Mouse (Mus musculus) neural tube, embryonic 11.5 days (tissue): ENCODE results near the gene Kcnh2. TPM values are rescaled to one million over a fixed set of nuclear protein-coding genes. Genes with fewer than 3 reads are reported as not detected.

Experiments used
- ATAC-seq: fragments of 200-750 bp; cut with Nextera tagmentation; 2 replicates; pipeline ENCODE4 v1.8.0; 2017; ENCODE audit warnings: moderate number of reproducible peaks, mild to moderate bottlenecking, moderate TSS enrichment, moderate library complexity; ENCODE audit not compliant: insufficient read depth, low FRiP score, low TSS enrichment
- DNase-seq: peaks from one replicate; pipeline ENCODE4 v3.0.0-alpha.2; 2015; ENCODE audit warnings: low spot score
- H3K27ac ChIP-seq: fragments of 300-500 bp; sonication (generic); 2 replicates; pipeline ENCODE4 v1.5.1; 2014; ENCODE audit warnings: low read depth, mild to moderate bottlenecking, low read length
- H3K27me3 ChIP-seq: fragments of 300-500 bp; sonication (generic); 2 replicates; pipeline ENCODE4 v1.6.1; 2014; ENCODE audit warnings: mild to moderate bottlenecking, low read length, mixed read lengths; ENCODE audit not compliant: control insufficient read depth, insufficient read depth
- H3K36me3 ChIP-seq: fragments of 300-500 bp; sonication (generic); 2 replicates; pipeline ENCODE4 v1.6.1; 2014; ENCODE audit warnings: mild to moderate bottlenecking, low read length, moderate library complexity, mixed read lengths; ENCODE audit not compliant: control insufficient read depth, insufficient read depth
- H3K4me1 ChIP-seq: fragments of 300-500 bp; sonication (generic); 2 replicates; pipeline ENCODE4 v1.6.1; 2014; ENCODE audit warnings: low read length, mixed read lengths; ENCODE audit not compliant: control insufficient read depth, insufficient read depth
- H3K4me2 ChIP-seq: fragments of 300-500 bp; sonication (generic); 2 replicates; pipeline ENCODE4 v1.6.1; 2014; ENCODE audit warnings: low read depth, mild to moderate bottlenecking, moderate library complexity
- H3K4me3 ChIP-seq: fragments of 300-500 bp; sonication (generic); 2 replicates; pipeline ENCODE4 v1.5.1; 2014; ENCODE audit warnings: low read depth, low read length
- H3K9ac ChIP-seq: fragments of 300-500 bp; sonication (generic); 2 replicates; pipeline ENCODE4 v1.6.1; 2014; ENCODE audit warnings: mild to moderate bottlenecking, low read length
- H3K9me3 ChIP-seq: fragments of 300-500 bp; sonication (generic); 2 replicates; pipeline ENCODE4 v1.6.1; 2016; ENCODE audit warnings: low read length; ENCODE audit not compliant: control insufficient read depth
- WGBS: fragments of 180-500 bp; shearing (Covaris S2); extraction: QIAGEN DNeasy Blood & Tissue Kit; methylation state at CpG from one replicate; pipeline ENCODE4 v1.1.7; 2014; 5-methylcytosine and 5-hydroxymethylcytosine counted together
- polyA plus RNA-seq: library from polyadenylated mRNA; unstranded; fragments of >200 nt; fragmentation: Nextera tagmentation; extraction: Ambion mirVana; gene quantifications from 2 replicates; pipeline ENCODE4 v1.2.1, GENCODE M21; 2014

Kcnh2 gene
- polyA plus RNA-seq, 1 experiment from 2014 or later: 16.5 TPM

DNA sequence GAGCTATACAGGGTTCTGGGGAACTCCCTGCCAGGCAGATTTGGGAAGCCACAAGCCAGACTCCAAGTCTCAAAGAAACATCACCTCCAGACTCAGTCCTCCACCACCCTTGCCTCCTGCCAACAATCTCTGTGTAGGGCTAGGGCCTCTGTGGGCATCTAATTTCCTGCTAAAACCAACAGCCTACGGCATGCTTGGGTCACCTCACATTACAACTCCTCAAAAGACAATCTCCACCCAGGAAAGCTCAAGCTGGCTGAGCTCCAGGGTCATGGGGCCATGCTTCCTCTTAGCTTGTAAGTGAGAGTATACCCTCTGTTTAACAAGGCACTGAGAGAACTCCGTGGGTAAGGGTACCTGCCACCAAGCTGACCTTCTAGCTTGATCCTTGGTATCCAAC lies 13.6 kb downstream of the Kcnh2 start:
- Histone ChIP-seq H3K9me3 (no peaks in the 10 kb centered on the region), H3K27me3 (no peaks in the 10 kb centered on the region), H3K9ac (no peak overlapping the region), H3K27ac (no peak overlapping the region), H3K4me1 (peaks cover 20% of the 10 kb centered on the region), H3K4me3 (no peak overlapping the region), H3K36me3 (no peaks in the 10 kb centered on the region), H3K4me2 (no peak overlapping the region)
- WGBS: 84% methylated on average over 2 of the region's 2 CpGs
- DNase-seq (no peak), ATAC-seq (no peak)

DNA sequence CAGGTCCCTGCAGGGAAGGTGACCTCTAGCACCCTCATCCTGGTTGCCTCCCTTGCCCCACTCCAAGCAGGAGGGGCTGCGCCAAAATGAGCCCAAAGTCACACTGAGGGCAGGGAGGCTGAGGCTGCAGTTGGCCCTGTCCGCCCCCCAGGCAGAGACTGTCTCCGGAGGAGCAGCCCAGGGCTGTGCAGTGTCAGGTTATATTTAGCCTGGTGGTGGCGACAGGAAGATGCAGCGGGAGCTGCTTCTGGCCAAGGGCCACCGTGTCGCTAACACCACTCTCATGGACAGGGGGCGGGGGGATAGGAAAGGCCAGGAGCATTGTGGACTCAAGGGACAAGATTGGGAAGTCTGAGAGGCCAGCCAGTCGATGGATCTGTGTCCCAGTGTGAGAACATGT lies 14.0 kb downstream of the Kcnh2 start:
- Histone ChIP-seq H3K9me3 (no peaks in the 10 kb centered on the region), H3K4me1 (peaks cover 18% of the 10 kb centered on the region), H3K27me3 (no peaks in the 10 kb centered on the region), H3K36me3 (no peaks in the 10 kb centered on the region), H3K9ac (no peak overlapping the region), H3K4me3 (no peak overlapping the region), H3K4me2 (no peak overlapping the region), H3K27ac (peak overlapping the region; percentile 20; the same call in 1 of the 2 replicates)
- 39% methylated on average over 9 of the region's 9 CpGs for WGBS
- DNase-seq: no peak
- ATAC-seq: no peak

DNA sequence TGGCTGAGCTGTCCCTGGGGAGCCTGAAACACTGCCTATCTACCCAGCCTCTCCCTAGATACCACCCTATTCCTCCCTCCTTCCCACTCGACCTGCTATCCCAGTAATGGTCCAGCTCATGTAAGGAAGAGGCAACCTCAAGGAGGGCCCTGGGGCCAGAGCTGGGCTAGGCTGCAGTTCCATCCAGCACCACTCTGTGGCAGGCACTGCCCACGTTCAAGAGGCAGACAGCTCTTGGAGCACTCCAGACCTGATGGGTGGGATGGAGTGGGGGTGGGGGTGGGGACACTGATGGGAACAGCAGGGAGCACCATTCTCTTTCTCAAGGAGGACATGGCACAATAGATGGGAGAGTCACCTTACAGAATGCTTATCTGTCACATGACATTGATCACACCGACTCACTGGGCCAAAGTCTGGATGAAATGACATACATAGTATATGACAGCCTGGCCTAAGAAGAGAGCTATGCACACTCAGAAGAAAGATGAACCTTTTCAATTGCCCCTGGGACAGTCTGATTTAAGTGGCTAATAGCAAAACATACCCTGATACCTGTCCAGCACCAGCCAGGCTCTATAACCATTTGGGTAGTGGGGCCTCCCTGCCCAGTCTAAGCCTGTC lies 15.4 kb downstream of the Kcnh2 start:
- Histone ChIP-seq H3K9me3 (no peaks in the 10 kb centered on the region), H3K27me3 (no peaks in the 10 kb centered on the region), H3K4me2 (no peak overlapping the region), H3K36me3 (no peaks in the 10 kb centered on the region), H3K9ac (no peak overlapping the region), H3K4me3 (no peak overlapping the region), H3K4me1 (peaks cover 18% of the 10 kb centered on the region), H3K27ac (no peak overlapping the region)
- WGBS: 22% methylated on average over 3 of the region's 3 CpGs
- ATAC-seq: peak; percentile 86
- DNase-seq: peak; percentile 74

DNA sequence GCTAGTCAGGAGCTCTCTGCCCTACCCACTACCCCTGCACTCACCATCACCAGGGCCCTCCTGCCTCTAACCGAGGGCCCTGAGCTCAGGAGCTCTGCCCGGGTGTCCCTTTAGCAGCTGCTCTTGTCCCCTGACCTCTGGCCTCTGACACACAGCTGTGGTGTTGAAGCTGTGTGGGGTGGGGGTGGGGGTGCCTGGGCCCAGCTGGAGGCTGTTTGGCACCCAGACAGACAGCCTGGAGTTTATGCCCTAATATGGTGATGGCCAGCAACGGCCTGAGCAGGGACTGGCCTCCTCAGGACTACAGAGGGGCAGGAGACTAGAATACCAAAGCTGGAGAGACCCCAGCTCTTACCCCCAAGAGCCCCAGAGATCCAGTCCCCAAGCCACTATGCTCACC lies 16.7 kb downstream of the Kcnh2 start:
- no peak overlapping the region for H3K4me2 ChIP-seq
- 0 out of 2 replicates have a peak overlapping the region, but pooled peaks have one; percentile 29 for H3K9ac ChIP-seq
- H3K27me3 ChIP-seq: no peaks in the 10 kb centered on the region
- H3K4me1 ChIP-seq: peaks cover 25% of the 10 kb centered on the region
- no peaks in the 10 kb centered on the region for H3K36me3 ChIP-seq
- peak overlapping the region; percentile 27; the same call in 1 of the 2 replicates for H3K27ac ChIP-seq
- ATAC-seq: no peak
- H3K4me3 ChIP-seq: no peak overlapping the region
- no peak for DNase-seq
- WGBS: 13% methylated on average over 3 of the region's 3 CpGs
- H3K9me3 ChIP-seq: no peaks in the 10 kb centered on the region

DNA sequence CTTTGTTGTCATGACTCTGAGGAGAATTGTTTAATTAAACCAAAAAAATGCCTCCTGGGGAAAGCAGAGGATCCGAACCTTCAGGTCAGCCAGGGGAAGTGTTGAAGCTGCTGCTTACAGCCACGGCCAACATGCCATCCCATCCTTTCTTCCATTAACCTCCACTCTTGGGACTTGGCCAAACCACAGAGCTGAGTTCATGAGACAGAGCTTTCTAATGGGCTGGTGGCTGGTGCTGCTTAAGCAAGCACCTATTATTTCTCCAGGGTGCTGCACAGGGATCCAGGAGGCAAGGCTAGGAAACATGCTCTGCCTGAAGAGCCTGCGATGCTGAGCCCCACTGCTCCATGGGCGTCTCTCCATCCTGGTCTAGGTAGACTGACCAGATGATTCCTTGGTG lies 19.0 kb downstream of the Kcnh2 start:
- H3K9me3 ChIP-seq: no peaks in the 10 kb centered on the region
- H3K4me2 ChIP-seq: no peak overlapping the region
- H3K36me3 ChIP-seq: no peaks in the 10 kb centered on the region
- ATAC-seq (no peak), DNase-seq (no peak)
- H3K27ac ChIP-seq: no peak overlapping the region
- H3K4me1 ChIP-seq: peaks cover 42% of the 10 kb centered on the region
- no peaks in the 10 kb centered on the region for H3K27me3 ChIP-seq
- H3K4me3 ChIP-seq: no peak overlapping the region
- H3K9ac ChIP-seq: no peak overlapping the region
- WGBS: 84% methylated on average over 4 of the region's 4 CpGs

DNA sequence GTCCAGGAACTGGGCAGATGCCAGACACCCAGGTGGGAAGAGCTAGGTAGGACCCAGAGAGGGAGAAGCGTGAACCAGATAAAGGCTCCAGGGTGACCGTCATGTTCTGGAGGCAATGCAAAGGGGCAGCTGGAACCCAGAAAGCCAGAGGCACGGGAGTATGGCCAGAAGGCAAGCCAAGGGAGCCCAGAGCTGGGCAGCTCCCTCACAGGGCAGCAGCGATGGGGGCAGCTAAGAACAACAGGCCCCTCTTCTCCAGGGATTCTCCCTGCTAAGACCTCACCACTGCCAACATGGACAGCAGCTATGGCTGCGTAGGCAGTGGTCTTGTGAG lies 21.5 kb downstream of the Kcnh2 start:
- Histone ChIP-seq H3K4me3 (no peak overlapping the region), H3K27ac (peak overlapping the region; percentile 87), H3K4me2 (peak overlapping the region; percentile 71; the same call in 1 of the 2 replicates), H3K36me3 (peaks cover 4% of the 10 kb centered on the region; the same call in 1 of the 2 replicates), H3K9me3 (no peaks in the 10 kb centered on the region), H3K27me3 (no peaks in the 10 kb centered on the region), H3K4me1 (peaks cover 31% of the 10 kb centered on the region), H3K9ac (peak overlapping the region; percentile 14; the same call in 1 of the 2 replicates)
- 38% methylated on average over 5 of the region's 5 CpGs for WGBS
- ATAC-seq: no peak
- DNase-seq: no peak

DNA sequence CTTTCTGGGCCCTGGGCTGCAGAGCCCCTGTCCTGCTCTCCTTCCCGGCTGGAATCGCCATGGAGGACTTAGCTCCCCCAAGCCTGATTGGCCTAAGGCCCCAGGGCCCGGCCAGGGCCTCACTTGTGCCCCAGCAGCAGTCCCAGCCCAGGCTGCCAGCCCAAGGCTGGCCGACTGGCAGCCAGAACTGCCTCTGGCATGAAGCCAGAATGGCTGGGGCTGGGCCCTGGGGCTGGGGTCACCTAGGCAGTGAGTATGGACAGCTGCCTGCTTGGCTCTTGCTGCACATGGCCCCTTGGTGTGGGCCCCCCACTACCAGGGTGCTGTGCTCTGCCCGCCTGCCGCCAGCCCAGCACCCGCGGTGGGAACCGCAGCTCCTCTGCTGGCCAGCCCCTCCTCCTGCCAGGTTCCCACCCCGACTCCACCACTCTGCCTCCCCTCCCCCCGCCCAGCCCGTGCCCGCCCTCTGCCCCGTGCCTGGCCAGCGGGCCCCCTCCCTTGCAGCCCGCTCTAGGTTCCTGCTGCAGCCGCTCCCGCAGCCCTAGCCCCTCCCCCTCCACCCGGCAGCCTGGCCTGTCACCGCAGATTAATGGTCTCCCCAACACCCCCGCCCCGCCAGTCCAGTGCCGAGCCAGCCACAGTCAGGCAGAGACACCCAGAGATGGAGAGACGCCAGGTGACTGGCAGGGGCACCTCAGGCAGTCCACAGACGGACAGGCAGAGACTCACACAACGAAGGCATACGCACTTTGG lies 22.0 kb downstream of the Kcnh2 start:
- DNase-seq: peak; percentile 85
- peaks cover 26% of the 10 kb centered on the region for H3K4me1 ChIP-seq
- ATAC-seq: peak; percentile 92
- H3K27ac ChIP-seq: peak overlapping the region; percentile 87
- H3K36me3 ChIP-seq: peaks cover 7% of the 10 kb centered on the region; the same call in 1 of the 2 replicates
- H3K4me2 ChIP-seq: peak overlapping the region; percentile 71
- peak overlapping the region; percentile 30 for H3K4me3 ChIP-seq
- WGBS: 2% methylated on average over 19 of the region's 27 CpGs
- H3K9ac ChIP-seq: peak overlapping the region; percentile 66
- no peaks in the 10 kb centered on the region for H3K9me3 ChIP-seq
- H3K27me3 ChIP-seq: no peaks in the 10 kb centered on the region

DNA sequence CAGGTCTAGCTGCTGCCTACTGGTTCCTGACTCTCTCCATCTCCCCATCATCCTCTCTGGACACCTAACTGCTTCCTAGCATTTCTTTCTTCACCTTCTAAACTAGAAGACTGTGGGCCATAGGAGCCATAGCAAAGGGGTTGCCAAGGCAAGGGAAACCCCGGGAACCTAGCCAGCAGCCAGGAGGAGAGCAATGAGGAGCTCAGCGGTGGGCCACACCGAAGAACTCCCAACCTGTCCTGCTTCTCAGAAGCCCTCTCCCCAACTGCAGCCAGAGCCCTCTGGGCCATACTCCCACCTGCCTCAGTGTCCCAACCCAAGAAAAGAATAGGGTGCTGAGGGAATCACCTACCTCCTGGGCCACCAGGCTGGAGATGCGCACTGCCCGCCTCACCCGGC lies 22.6 kb downstream of the Kcnh2 start:
- DNase-seq: no peak
- Histone ChIP-seq H3K4me1 (peaks cover 25% of the 10 kb centered on the region), H3K27me3 (no peaks in the 10 kb centered on the region), H3K9ac (peak overlapping the region; percentile 66), H3K36me3 (peaks cover 9% of the 10 kb centered on the region; the same call in 1 of the 2 replicates), H3K4me2 (peak overlapping the region; percentile 71), H3K27ac (peak overlapping the region; percentile 87), H3K9me3 (no peaks in the 10 kb centered on the region), H3K4me3 (peak overlapping the region; percentile 30)
- WGBS: 56% methylated on average over 6 of the region's 6 CpGs
- no peak for ATAC-seq
